In genomic region chr11:117076576-117077196, GRCm38 (mm10) we compare ENCODE assay signal across 8 mouse cellular contexts. TPM values are rescaled to one million over a fixed set of nuclear protein-coding genes. Genes with fewer than 3 reads are reported as not detected.
DNase-seq lines count a peak whose midpoint lies in the region; ATAC-seq and TF ChIP-seq lines count a peak whose summit lies in the region.

No protein-coding gene starts in this region.

- peaks cover 37% of the 10 kb centered on the region for H3K36me3 ChIP-seq in ES-E14 (ENCODE audit: control insufficient read depth, insufficient read depth, low read length, poor library complexity, severe bottlenecking)
- H3K36me3 ChIP-seq in forebrain, embryonic 13.5 days (ENCODE audit: poor library complexity, severe bottlenecking): peaks cover 34% of the 10 kb centered on the region
- peaks cover 29% of the 10 kb centered on the region for H3K36me3 ChIP-seq in lung, embryonic 15.5 days

- H3K9me3 ChIP-seq in ES-E14 (ENCODE audit: control insufficient read depth, insufficient read depth, low read depth, low read length): no peaks in the 10 kb centered on the region
- no peaks in the 10 kb centered on the region for H3K9me3 ChIP-seq in forebrain, embryonic 13.5 days (replicated peaks)
- H3K9me3 ChIP-seq in lung, embryonic 15.5 days: no peaks in the 10 kb centered on the region

- H3K4me3 ChIP-seq in ES-E14 (ENCODE audit: insufficient read depth in 1 of 2, low read depth in 1 of 2, low read length in 2 of 2, poor library complexity in 1 of 2, severe bottlenecking in 1 of 2): peak overlapping the region; percentile 85 to 86
- peak overlapping the region; percentile 92 for H3K4me3 ChIP-seq in forebrain, embryonic 13.5 days
- peak overlapping the region; percentile 72 for H3K4me3 ChIP-seq in lung, embryonic 15.5 days
- peak overlapping the region; percentile 91 for H3K4me3 ChIP-seq in olfactory bulb, adult 2 months (ENCODE audit: insufficient read depth, low read depth, low read length)

- H3K27ac ChIP-seq in ES-E14 (ENCODE audit: insufficient read depth, low read depth, low read length, poor library complexity, severe bottlenecking): peak overlapping the region; percentile 73
- H3K27ac ChIP-seq in forebrain, embryonic 13.5 days: peak overlapping the region; percentile 70
- H3K27ac ChIP-seq in lung, embryonic 15.5 days: peak overlapping the region; percentile 84
- peak overlapping the region; percentile 94 for H3K27ac ChIP-seq in olfactory bulb, adult 2 months (ENCODE audit: insufficient read depth, low read depth, low read length)

- intact Hi-C loops in heart, postnatal 10 days (cut with DNase I): no loop called here

- H3K4me1 ChIP-seq in ES-E14 (ENCODE audit: control insufficient read depth in 2 of 2, insufficient read depth in 2 of 2, low read length in 2 of 2, poor library complexity in 1 of 2): peaks cover 7 to 22% of the 10 kb centered on the region in 2 experiments
- peaks cover 26% of the 10 kb centered on the region for H3K4me1 ChIP-seq in forebrain, embryonic 13.5 days
- H3K4me1 ChIP-seq in lung, embryonic 15.5 days: peaks cover 35% of the 10 kb centered on the region
- H3K4me1 ChIP-seq in olfactory bulb, adult 2 months (ENCODE audit: control insufficient read depth, insufficient read depth, low read length): peaks cover 38% of the 10 kb centered on the region

- H3K9ac ChIP-seq in ES-E14 (ENCODE audit: insufficient read depth, low read depth, low read length, poor library complexity, severe bottlenecking): peak overlapping the region; percentile 91
- peak overlapping the region; percentile 95 for H3K9ac ChIP-seq in forebrain, embryonic 13.5 days
- H3K9ac ChIP-seq in lung, embryonic 15.5 days: peak overlapping the region; percentile 84

- TF ChIP-seq POLR2A in olfactory bulb, adult 2 months (IDR thresholded peaks at IDR 0.05; ENCODE audit: insufficient read depth, low read depth, low read length): no peak; the same call in 1 of the 2 replicates

- peak overlapping the region; percentile 87 for H3K4me2 ChIP-seq in forebrain, embryonic 13.5 days
- H3K4me2 ChIP-seq in lung, embryonic 15.5 days: peak overlapping the region; percentile 82

- peaks cover under 1% of the 10 kb centered on the region; the same call in 1 of the 2 replicates for H3K27me3 ChIP-seq in forebrain, embryonic 13.5 days
- no peaks in the 10 kb centered on the region for H3K27me3 ChIP-seq in lung, embryonic 15.5 days

- TF ChIP-seq CTCF in olfactory bulb, adult 2 months (IDR thresholded peaks at IDR 0.05; ENCODE audit: insufficient read depth, low read depth, low read length): no peak

- under 1% methylated on average over 54 of the region's 54 CpGs for WGBS in forebrain, embryonic 13.5 days
- WGBS in large intestine, adult 2 months: under 1% methylated on average over 54 of the region's 54 CpGs
- WGBS in lung, embryonic 15.5 days: under 1% methylated on average over 54 of the region's 54 CpGs
- WGBS in olfactory bulb, adult 2 months: under 1% methylated on average over 54 of the region's 54 CpGs

- ATAC-seq in cerebellum, adult (ENCODE audit: insufficient number of reproducible peaks, low FRiP score, low TSS enrichment): peak; percentile 81; the same call in 1 of the 2 replicates
- peak; percentile 67 for ATAC-seq in forebrain, embryonic 13.5 days
- ATAC-seq in lung, embryonic 15.5 days (ENCODE audit: borderline replicate concordance, extremely low read depth, low FRiP score, low TSS enrichment): peak; percentile 47

- DNase-seq in ES-E14 (ENCODE audit: low read depth, low spot score): no peak
- DNase-seq in heart, postnatal 10 days: peak; percentile 90 to 93
- peak; percentile 69 for DNase-seq in large intestine, adult 2 months (ENCODE audit: low read depth, low spot score)
- DNase-seq in thymus, adult 18-20 months: peak; percentile 65 to 82

- in situ Hi-C loops in ES-E14 (cut with MboI; ENCODE audit: low sequenced_read_pairs in 2 of 2, unreplicated experiment in 2 of 2): loop anchor here (5.0 to 10.0 kb wide), 2 partner anchors 98 to 101 kb away; no protein-coding TSS in a partner anchor

TF ChIP-seq in ES-E14, 5 proteins besides CTCF, POLR2A, EP300 and RAD21:
- TF ChIP-seq ZNF384 (IDR thresholded peaks at IDR 0.05; ENCODE audit: low read depth, low read length) (no peak), HCFC1 (IDR thresholded peaks at IDR 0.05; ENCODE audit: borderline replicate concordance, insufficient read depth, low read length) (peak; percentile 71), CHD2 (IDR thresholded peaks at IDR 0.05; ENCODE audit: low read depth, low read length) (no peak), MAFK (IDR thresholded peaks at IDR 0.05; ENCODE audit: insufficient read depth, low read depth, low read length) (no peak)
TF ChIP-seq in ES-E14: peak in this region for 1.

RNA-seq across cellular contexts. Expression of gene Sec14l1, which starts 38.3 kb away (rescaled TPM):
- 36.7 and 43.6 TPM in 2 replicates for total RNA-seq in ES-E14 (2012; rRNA removed)
- 60.3 and 62.1 TPM in 2 replicates for polyA plus RNA-seq in forebrain, embryonic 13.5 days (2015; fragmentation: Nextera tagmentation; extraction: Ambion mirVana)
- 10 to 100 TPM; 79.2 to 91.1 TPM for total RNA-seq in heart, postnatal 10 days (2021)
- polyA plus RNA-seq in large intestine, adult 2 months (2012; rRNA removed): 29.6 and 42.0 TPM in 2 replicates
- 68.9 and 73.9 TPM in 2 replicates for polyA plus RNA-seq in lung, embryonic 15.5 days (2015; fragmentation: Nextera tagmentation; extraction: Ambion mirVana)
- not detected in 2 replicates for polyA plus RNA-seq in olfactory bulb, adult 2 months (2012; ENCODE audit: insufficient read depth, insufficient read length, low replicate concordance, missing spikeins)
